Mouse (Mus musculus): ENCODE measurements around the gene 4930402H24Rik.

4930402H24Rik gene

GRCm38 (mm10) chr2:130733444-130733843, 172.8 kb downstream of the 4930402H24Rik start:
- DNase-seq (ENCODE audit: low read depth, low spot score): no peak

- DNase-seq (ENCODE audit: low read depth, low spot score): no peak
These were observed 174.4 kb downstream of the 4930402H24Rik start for GRCm38 (mm10) chr2:130731855-130732254.

GRCm38 (mm10) chr2:130730746-130731145, 175.5 kb downstream of the 4930402H24Rik start:
- no peak for DNase-seq (ENCODE audit: low read depth, low spot score)

GRCm38 (mm10) chr2:130728906-130729585, 177.2 kb downstream of the 4930402H24Rik start:
- no peak for DNase-seq (ENCODE audit: low read depth, low spot score)

- DNase-seq (ENCODE audit: low read depth, low spot score): no peak
These were observed 178.5 kb downstream of the 4930402H24Rik start for GRCm38 (mm10) chr2:130727752-130728151.

GRCm38 (mm10) chr2:130724369-130724768, 181.8 kb downstream of the 4930402H24Rik start:
- no peak for DNase-seq (ENCODE audit: low read depth, low spot score)

- DNase-seq (ENCODE audit: low read depth, low spot score): no peak
These were observed 188.3 kb downstream of the 4930402H24Rik start for GRCm38 (mm10) chr2:130717951-130718350.

- DNase-seq (ENCODE audit: low read depth, low spot score): no peak
These were observed 199.1 kb downstream of the 4930402H24Rik start for GRCm38 (mm10) chr2:130707057-130707456.

- no peak for DNase-seq (ENCODE audit: low read depth, low spot score)
These were observed 199.6 kb downstream of the 4930402H24Rik start for GRCm38 (mm10) chr2:130706602-130707001.

GRCm38 (mm10) chr2:130705178-130705577, 201.0 kb downstream of the 4930402H24Rik start:
- no peak for DNase-seq (ENCODE audit: low read depth, low spot score)

GRCm38 (mm10) chr2:130704040-130705001, 201.9 kb downstream of the 4930402H24Rik start:
- DNase-seq (ENCODE audit: low read depth, low spot score): no peak

- no peak for DNase-seq (ENCODE audit: low read depth, low spot score)
These were observed 208.4 kb downstream of the 4930402H24Rik start for GRCm38 (mm10) chr2:130697821-130698266.

GRCm38 (mm10) chr2:130697153-130697810, 208.9 kb downstream of the 4930402H24Rik start, which contains the start of gene Slc4a11:
Gene Slc4a11 (minus strand): TSS chr2:130697519.
- peak; percentile 46 for DNase-seq (ENCODE audit: low read depth, low spot score)

GRCm38 (mm10) chr2:130696700-130697152, 209.5 kb downstream of the 4930402H24Rik start:
- DNase-seq (ENCODE audit: low read depth, low spot score): no peak

- DNase-seq (ENCODE audit: low read depth, low spot score): no peak
These were observed 212.6 kb downstream of the 4930402H24Rik start for GRCm38 (mm10) chr2:130693563-130693962.

GRCm38 (mm10) chr2:130689011-130689410, 217.2 kb downstream of the 4930402H24Rik start:
- DNase-seq (ENCODE audit: low read depth, low spot score): no peak

GRCm38 (mm10) chr2:130685426-130685825, 220.8 kb downstream of the 4930402H24Rik start:
- DNase-seq (ENCODE audit: low read depth, low spot score): no peak

- DNase-seq (ENCODE audit: low read depth, low spot score): no peak
These were observed 224.7 kb downstream of the 4930402H24Rik start for GRCm38 (mm10) chr2:130681531-130681930.

- no peak for DNase-seq (ENCODE audit: low read depth, low spot score)
These were observed 226.3 kb downstream of the 4930402H24Rik start for GRCm38 (mm10) chr2:130679899-130680298.

- no peak for DNase-seq (ENCODE audit: low read depth, low spot score)
These were observed 227.1 kb downstream of the 4930402H24Rik start for GRCm38 (mm10) chr2:130679154-130679553.

GRCm38 (mm10) chr2:130677211-130677610, 229.0 kb downstream of the 4930402H24Rik start:
- DNase-seq (ENCODE audit: low read depth, low spot score): no peak

- DNase-seq (ENCODE audit: low read depth, low spot score): peak; percentile 88
These were observed 238.6 kb downstream of the 4930402H24Rik start, which contains the start of gene Itpa for GRCm38 (mm10) chr2:130667559-130667958. Gene Itpa (plus strand): TSS chr2:130667610.

Data from forelimb bud, embryonic 11.5 days (tissue).